Mouse (Mus musculus) heart, embryonic 16.5 days (tissue): Measurements from ENCODE around the gene Mthfr. TPM values are rescaled to one million over a fixed set of nuclear protein-coding genes. Genes with fewer than 3 reads are reported as not detected.

ENCODE experiments used
- ATAC-seq: fragments of 200-750 bp; cut with Nextera tagmentation; replicated peaks from 2 replicates; pipeline ENCODE4 v1.8.0; 2017; ENCODE audit warnings: moderate number of reproducible peaks; ENCODE audit not compliant: insufficient read depth, low FRiP score; ENCODE audit errors: extremely low read depth
- H3K27ac ChIP-seq: fragments of 300-500 bp; sonication (generic); 2 replicates; pipeline ENCODE4 v1.5.1; 2014; ENCODE audit warnings: mild to moderate bottlenecking, low read length, control low read depth, moderate library complexity
- H3K27me3 ChIP-seq: fragments of 300-500 bp; sonication (generic); 2 replicates; pipeline ENCODE4 v1.6.1; 2014; ENCODE audit warnings: low read length, mixed read lengths; ENCODE audit not compliant: control insufficient read depth, insufficient read depth
- H3K36me3 ChIP-seq: fragments of 300-500 bp; sonication (generic); 2 replicates; pipeline ENCODE4 v1.6.1; 2014; ENCODE audit not compliant: control insufficient read depth, insufficient read depth
- H3K4me1 ChIP-seq: fragments of 300-500 bp; sonication (generic); 2 replicates; pipeline ENCODE4 v1.6.1; 2014; ENCODE audit warnings: low read length, mixed read lengths; ENCODE audit not compliant: control insufficient read depth, insufficient read depth
- H3K4me2 ChIP-seq: fragments of 300-500 bp; sonication (generic); 2 replicates; pipeline ENCODE4 v1.6.1; 2014; ENCODE audit warnings: low read depth, mild to moderate bottlenecking, control low read depth, low read length
- H3K4me3 ChIP-seq: fragments of 300-500 bp; sonication (generic); 2 replicates; pipeline ENCODE4 v1.5.1; 2014; ENCODE audit warnings: mild to moderate bottlenecking, control low read depth, low read length
- H3K9ac ChIP-seq: fragments of 300-500 bp; sonication (generic); 2 replicates; pipeline ENCODE4 v1.6.1; 2014; ENCODE audit warnings: low read length, control low read depth
- H3K9me3 ChIP-seq: fragments of 300-500 bp; sonication (generic); replicated peaks from 2 replicates; pipeline ENCODE4 v1.6.1; 2016; ENCODE audit warnings: low read length; ENCODE audit not compliant: control insufficient read depth
- WGBS: fragments of 180-500 bp; shearing (Covaris S2); extraction: QIAGEN DNeasy Blood & Tissue Kit; methylation state at CpG from one replicate; pipeline ENCODE4 v1.1.7; 2014; 5-methylcytosine and 5-hydroxymethylcytosine counted together
- polyA plus RNA-seq: library from polyadenylated mRNA; unstranded; fragments of >200 nt; fragmentation: Nextera tagmentation; extraction: Ambion mirVana; gene quantifications from 2 replicates; pipeline ENCODE4 v1.2.1, GENCODE M21; 2015

The Mthfr gene
- polyA plus RNA-seq, 1 experiment from 2014 or later, result 11.7 TPM

DNA sequence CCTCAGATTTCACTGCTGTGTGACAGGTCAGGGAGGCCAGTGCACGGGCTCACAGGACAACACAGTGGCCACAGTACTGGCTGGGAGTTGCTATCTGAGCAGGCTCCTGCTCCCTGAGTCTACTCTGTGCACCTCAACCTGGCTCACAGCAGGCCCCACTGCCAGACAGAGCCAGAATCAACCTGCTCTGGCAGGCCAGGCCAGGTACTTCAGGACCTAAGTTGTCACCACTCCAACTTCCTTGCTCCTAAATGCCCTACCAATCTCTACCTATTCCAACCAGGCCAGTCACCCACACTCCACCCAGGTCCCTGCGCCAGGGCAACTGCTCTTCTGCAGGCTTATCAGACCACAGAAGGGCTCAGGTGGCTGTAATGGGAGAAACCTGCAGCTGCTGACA, 29.2 kb upstream of the Mthfr start:
- H3K4me2 ChIP-seq, result no peak overlapping the region
- peaks cover 66% of the 10 kb centered on the region for H3K36me3 ChIP-seq
- no peak overlapping the region for H3K4me3 ChIP-seq
- H3K27ac ChIP-seq, result no peak overlapping the region
- H3K9me3 ChIP-seq, result no peaks in the 10 kb centered on the region
- no peaks in the 10 kb centered on the region for H3K27me3 ChIP-seq
- 68% methylated on average over 2 of the region's 2 CpGs for whole genome bisulfite sequencing
- H3K4me1 ChIP-seq, result no peaks in the 10 kb centered on the region
- H3K9ac ChIP-seq, result no peak overlapping the region
- no peak for ATAC-seq

DNA sequence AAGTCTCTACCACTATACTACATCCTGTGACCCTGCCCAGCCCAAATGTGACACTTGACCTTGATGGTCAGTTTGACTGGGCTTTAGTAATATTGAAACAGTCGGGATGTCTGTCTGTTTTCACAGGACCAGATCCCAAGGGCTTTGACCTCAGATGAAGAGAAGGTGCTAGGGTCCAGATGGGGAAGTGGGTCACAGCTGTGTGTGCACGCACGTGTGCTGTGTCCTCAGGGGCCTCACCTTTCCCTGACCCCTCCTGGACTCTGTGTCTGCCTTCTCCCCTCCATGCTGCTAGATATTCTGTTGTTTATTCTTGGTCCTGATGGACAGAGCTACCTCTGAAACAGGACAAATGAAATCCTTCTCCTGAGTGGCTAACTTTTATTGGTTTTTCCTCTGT, 27.5 kb upstream of the Mthfr start:
- no peaks in the 10 kb centered on the region for H3K9me3 ChIP-seq
- H3K36me3 ChIP-seq, result peaks cover 74% of the 10 kb centered on the region
- WGBS, result 84% methylated on average over 3 of the region's 3 CpGs
- no peak overlapping the region for H3K4me3 ChIP-seq
- H3K4me2 ChIP-seq, result no peak overlapping the region
- no peak overlapping the region for H3K9ac ChIP-seq
- H3K27me3 ChIP-seq, result no peaks in the 10 kb centered on the region
- no peak overlapping the region for H3K27ac ChIP-seq
- H3K4me1 ChIP-seq, result no peaks in the 10 kb centered on the region
- ATAC-seq, result no peak

DNA sequence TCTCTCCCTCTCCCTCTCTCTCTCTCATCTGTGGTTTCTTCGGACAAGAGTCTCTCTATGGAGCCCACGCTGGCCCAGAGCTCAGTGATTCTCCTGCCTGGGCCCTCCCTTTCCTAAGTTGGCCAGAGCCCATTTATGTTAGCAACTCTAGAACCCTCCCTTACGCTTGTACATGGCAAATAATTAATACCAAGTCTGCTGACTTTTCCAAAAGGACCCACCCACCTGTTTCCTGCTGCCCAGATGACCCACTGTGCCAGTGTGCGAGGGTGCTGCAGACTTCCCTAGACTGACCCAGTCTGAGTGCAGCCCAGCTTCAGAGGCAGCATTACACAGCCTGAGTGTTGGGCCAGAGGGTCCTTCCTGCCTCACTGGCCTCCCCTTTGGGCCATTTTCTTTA, 26.7 kb upstream of the Mthfr start:
- Histone ChIP-seq H3K9ac (no peak overlapping the region), H3K4me2 (no peak overlapping the region), H3K4me3 (no peak overlapping the region), H3K9me3 (no peaks in the 10 kb centered on the region), H3K36me3 (peaks cover 80% of the 10 kb centered on the region), H3K27me3 (no peaks in the 10 kb centered on the region), H3K27ac (no peak overlapping the region), H3K4me1 (no peaks in the 10 kb centered on the region)
- ATAC-seq, result no peak
- 88% methylated on average over 4 of the region's 4 CpGs for WGBS

DNA sequence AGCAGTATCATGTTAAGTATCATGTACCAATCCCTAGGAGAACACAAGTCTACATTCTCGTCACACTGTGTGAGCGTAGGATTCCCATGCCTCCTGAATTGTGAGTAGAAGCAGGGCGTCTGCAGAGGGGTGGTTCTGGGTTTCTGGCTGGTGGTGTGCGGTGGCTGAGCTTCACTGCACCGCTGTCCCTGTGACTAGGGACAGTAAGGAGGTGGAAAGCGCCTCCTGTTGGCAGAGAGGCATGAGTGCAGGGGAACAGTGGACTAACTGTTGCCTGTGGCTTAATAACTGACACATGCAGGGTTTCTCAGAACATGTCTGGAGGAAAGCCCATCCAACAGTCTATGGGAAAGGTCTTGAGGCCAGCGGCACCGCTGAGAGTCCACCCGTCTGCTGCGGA, 23.5 kb upstream of the Mthfr start:
- Histone ChIP-seq H3K27me3 (no peaks in the 10 kb centered on the region), H3K4me1 (no peaks in the 10 kb centered on the region), H3K36me3 (peaks cover 78% of the 10 kb centered on the region), H3K9ac (no peak overlapping the region), H3K4me3 (no peak overlapping the region), H3K27ac (no peak overlapping the region), H3K9me3 (no peaks in the 10 kb centered on the region), H3K4me2 (no peak overlapping the region)
- 80% methylated on average over 10 of the region's 10 CpGs for WGBS
- ATAC-seq, result no peak

DNA sequence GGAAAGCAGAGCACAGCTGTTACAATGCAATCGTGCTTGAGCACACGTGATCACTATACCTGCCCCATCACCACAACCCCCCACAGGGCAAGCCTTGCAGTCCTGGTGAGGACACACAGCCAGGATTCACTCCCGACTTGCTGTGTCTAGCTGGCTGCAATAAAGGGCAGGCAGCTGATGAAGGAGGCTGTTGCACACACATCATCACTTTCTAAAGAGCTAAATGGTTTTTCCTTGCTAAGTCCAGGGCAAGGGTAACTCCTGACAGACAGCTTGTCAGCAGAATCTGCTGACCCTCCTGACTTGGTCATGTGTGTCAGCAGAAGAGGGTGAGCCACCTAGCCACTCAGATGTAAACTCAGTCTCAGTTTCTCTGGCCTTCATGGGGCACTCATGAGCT, 21.9 kb upstream of the Mthfr start:
- Histone ChIP-seq H3K36me3 (peaks cover 76% of the 10 kb centered on the region), H3K4me3 (no peak overlapping the region), H3K27ac (no peak overlapping the region), H3K9me3 (no peaks in the 10 kb centered on the region), H3K4me2 (no peak overlapping the region), H3K9ac (no peak overlapping the region), H3K4me1 (no peaks in the 10 kb centered on the region), H3K27me3 (no peaks in the 10 kb centered on the region)
- no peak for ATAC-seq
- WGBS, result 71% methylated on average over 3 of the region's 3 CpGs

DNA sequence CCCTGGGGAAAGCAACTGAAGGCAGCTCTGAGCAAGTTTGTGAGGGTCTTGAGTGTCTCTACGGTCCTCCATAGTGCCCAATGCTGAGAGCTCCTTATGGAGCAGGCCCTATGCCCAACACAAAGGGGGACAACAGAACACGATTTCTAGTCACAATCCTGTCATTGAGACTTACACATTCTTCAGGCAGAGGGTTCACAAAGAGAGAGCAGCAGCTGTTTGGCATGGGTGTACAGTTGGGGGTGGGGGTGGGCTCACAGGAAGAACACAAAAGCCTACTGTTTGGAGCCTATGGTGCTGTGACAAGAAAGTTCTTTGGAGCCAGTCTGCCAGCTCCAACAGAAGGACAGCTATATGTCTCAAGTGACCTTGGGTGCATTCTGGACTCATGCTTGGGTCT, 20.5 kb upstream of the Mthfr start:
- H3K36me3 ChIP-seq, result peaks cover 76% of the 10 kb centered on the region
- no peak for ATAC-seq
- 81% methylated on average over 2 of the region's 2 CpGs for WGBS

DNA sequence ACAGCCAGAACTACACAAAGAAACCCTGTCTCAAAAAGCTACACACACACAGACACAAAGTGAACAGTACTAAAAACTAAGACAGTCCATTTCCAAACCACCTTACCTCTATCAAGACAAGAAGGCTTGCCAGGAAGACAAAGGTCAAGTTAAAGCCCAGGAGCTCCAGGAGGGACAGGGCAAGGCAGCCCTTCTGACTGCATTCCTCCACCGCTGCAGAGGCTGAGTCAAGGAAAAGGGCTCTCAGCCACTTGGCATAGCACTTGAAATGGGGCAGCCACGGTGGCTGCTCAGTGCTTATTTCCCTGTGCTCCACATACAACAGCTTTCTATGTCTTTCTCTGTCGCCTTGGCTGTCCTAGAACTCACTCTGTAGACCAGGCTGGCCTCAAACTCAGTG, 14.9 kb upstream of the Mthfr start:
- H3K36me3 ChIP-seq, result peaks cover 56% of the 10 kb centered on the region
- H3K9ac ChIP-seq, result no peak overlapping the region
- WGBS, result 84% methylated on average over 3 of the region's 3 CpGs
- H3K27me3 ChIP-seq, result no peaks in the 10 kb centered on the region
- no peaks in the 10 kb centered on the region for H3K4me1 ChIP-seq
- H3K27ac ChIP-seq, result no peak overlapping the region
- no peak overlapping the region for H3K4me3 ChIP-seq
- H3K4me2 ChIP-seq, result no peak overlapping the region
- no peaks in the 10 kb centered on the region for H3K9me3 ChIP-seq
- no peak for ATAC-seq

More for the DNA sequence above, 20.5 kb upstream of the Mthfr start:
- Histone ChIP-seq H3K27me3 (no peaks in the 10 kb centered on the region), H3K4me2 (no peak overlapping the region), H3K4me3 (no peak overlapping the region), H3K4me1 (no peaks in the 10 kb centered on the region), H3K9ac (no peak overlapping the region), H3K27ac (no peak overlapping the region), H3K9me3 (no peaks in the 10 kb centered on the region)

DNA sequence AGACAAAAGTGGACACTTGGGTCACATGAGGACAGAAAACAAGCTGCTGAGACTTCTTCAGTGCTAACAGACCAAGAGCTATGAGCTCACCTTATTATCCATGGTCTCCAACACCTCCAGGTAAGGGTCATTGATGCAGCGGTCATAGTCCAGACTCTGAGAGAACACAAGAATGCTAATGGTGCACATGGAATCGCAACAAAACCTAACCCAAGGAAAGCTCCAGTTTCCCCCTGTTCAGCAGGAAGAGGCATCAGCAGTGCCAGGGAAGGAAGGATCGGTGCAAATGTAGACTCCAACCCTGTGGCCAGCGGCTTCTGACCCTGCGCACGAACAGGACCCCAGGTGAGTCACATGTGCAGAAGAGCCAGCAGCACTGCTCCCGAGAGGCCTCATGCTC, 9.6 kb upstream of the Mthfr start:
- Histone ChIP-seq H3K4me2 (no peak overlapping the region), H3K27ac (no peak overlapping the region), H3K4me1 (no peaks in the 10 kb centered on the region), H3K9ac (no peak overlapping the region), H3K4me3 (no peak overlapping the region), H3K27me3 (no peaks in the 10 kb centered on the region), H3K9me3 (no peaks in the 10 kb centered on the region), H3K36me3 (peaks cover 27% of the 10 kb centered on the region)
- ATAC-seq, result no peak
- 93% methylated on average over 7 of the region's 7 CpGs for WGBS

DNA sequence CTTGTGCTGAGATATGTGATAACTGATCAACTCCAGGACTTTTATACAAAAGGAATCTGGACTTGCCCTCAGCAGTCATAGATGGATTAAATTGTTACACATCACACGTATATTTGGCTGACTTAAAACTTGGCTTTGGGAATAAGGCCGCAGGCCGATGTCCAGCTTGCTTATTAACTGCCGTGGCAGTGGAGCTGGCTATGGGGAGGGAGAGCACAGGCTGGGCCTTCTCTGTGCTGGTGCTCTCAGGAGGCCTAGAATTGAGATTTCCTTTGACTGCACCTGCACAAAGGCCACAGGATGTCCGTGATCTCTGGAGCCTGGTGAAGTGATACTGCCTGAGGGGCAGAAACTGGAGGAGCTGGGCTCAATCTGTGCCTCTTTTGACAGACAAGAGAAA, 8.4 kb upstream of the Mthfr start:
- H3K27ac ChIP-seq, result no peak overlapping the region
- peaks cover 22% of the 10 kb centered on the region for H3K36me3 ChIP-seq
- H3K4me2 ChIP-seq, result no peak overlapping the region
- H3K4me3 ChIP-seq, result no peak overlapping the region
- WGBS, result 85% methylated on average over 5 of the region's 5 CpGs
- no peak for ATAC-seq
- no peaks in the 10 kb centered on the region for H3K9me3 ChIP-seq
- no peak overlapping the region for H3K9ac ChIP-seq
- no peaks in the 10 kb centered on the region for H3K27me3 ChIP-seq
- H3K4me1 ChIP-seq, result no peaks in the 10 kb centered on the region

DNA sequence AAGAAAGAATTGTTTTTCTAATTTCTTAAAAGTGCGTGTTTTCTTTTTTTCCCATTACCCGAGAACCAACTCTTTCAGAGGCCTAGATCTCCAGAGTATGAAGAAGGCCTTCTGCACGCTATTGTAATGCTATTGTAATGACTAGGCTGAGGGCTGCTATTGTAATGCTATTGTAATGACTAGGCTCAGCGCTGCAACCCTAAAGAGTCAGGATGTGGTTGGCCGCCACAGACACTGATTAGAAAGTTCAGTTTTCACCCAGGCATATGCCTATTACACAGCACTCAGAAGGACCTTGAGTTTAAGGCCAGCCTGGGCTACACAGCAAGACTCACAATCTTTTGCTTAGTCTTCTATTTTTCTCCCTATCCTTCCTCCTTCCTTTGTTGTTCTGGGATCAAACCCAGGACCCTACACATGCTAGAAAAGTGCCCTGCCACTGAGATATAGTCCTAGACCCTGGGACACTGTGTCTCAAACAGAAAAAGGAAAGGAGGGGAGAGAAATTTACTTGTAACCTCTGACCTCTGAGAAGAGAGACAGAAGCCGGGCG, 4.9 kb upstream of the Mthfr start:
- 83% methylated on average over 7 of the region's 7 CpGs for WGBS

More for the DNA sequence above, 4.9 kb upstream of the Mthfr start:
- Histone ChIP-seq H3K4me3 (no peak overlapping the region), H3K4me1 (peaks cover 6% of the 10 kb centered on the region), H3K4me2 (no peak overlapping the region), H3K27me3 (no peaks in the 10 kb centered on the region), H3K36me3 (peaks cover 10% of the 10 kb centered on the region), H3K27ac (no peak overlapping the region), H3K9ac (no peak overlapping the region), H3K9me3 (no peaks in the 10 kb centered on the region)
- no peak for ATAC-seq
